In the genomic region with DNA sequence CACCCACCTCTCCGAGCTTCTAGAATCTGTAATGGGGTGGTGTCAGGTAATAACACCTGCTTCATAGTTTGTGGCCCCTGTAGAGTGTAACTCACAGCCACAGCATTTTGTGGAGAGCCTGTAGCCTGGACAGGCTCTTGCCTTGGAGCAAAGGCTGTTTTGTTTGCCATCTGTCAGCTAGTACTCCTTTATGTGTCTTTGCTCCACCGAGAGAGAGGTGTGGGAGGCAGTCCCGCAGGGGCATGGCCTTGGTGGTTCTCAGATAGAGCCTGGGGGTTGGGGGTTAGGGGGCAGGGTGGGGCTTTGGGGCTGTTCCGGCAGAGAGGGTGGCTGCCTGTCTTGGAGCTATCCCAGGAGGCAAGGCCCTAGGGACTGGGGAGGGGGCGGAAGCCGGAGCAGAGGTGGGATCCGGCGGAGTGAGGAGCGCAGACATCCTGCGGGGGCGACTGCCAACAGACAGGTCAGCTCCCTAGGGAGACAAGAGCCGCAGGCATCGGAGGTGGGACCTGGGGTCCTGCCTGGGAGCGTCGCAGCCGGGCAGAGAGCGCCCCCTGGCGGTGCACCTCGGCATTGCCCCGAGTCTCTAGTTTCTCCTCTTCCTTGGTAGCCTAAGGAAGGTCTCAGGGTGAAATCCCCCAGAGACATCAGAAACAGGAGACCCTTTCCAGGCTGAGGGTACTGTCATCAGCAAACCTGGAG, we compare ENCODE assay signal across 8 mouse cellular contexts. TPM values are rescaled to one million over a fixed set of nuclear protein-coding genes. Genes with fewer than 3 reads are reported as not detected.
A peak's percentile ranks its signal among the peaks of the same experiment; 100 is the strongest.
DNase-seq lines count a peak whose midpoint lies in the region; ATAC-seq and TF ChIP-seq lines count a peak whose summit lies in the region.

No protein-coding gene starts in this region.

- H3K36me3 ChIP-seq in E14TG2a.4 (ENCODE audit: insufficient read depth, low read length) = no peaks in the 10 kb centered on the region
- H3K36me3 ChIP-seq in hindbrain, embryonic 13.5 days = no peaks in the 10 kb centered on the region
- H3K36me3 ChIP-seq in liver, adult 2 months (ENCODE audit: control insufficient read depth, insufficient read depth, low read length) = no peaks in the 10 kb centered on the region
- H3K36me3 ChIP-seq in neural tube, embryonic 12.5 days = no peaks in the 10 kb centered on the region

- no peak overlapping the region for H3K27ac ChIP-seq in hindbrain, embryonic 13.5 days
- no peak overlapping the region for H3K27ac ChIP-seq in liver, adult 2 months (replicated peaks; ENCODE audit: insufficient read depth, low read depth, low read length)
- H3K27ac ChIP-seq in neural tube, embryonic 12.5 days = no peak overlapping the region

- peaks cover 83% of the 10 kb centered on the region for H3K27me3 ChIP-seq in E14TG2a.4 (ENCODE audit: insufficient read depth, low read length)
- peaks cover 97% of the 10 kb centered on the region for H3K27me3 ChIP-seq in hindbrain, embryonic 13.5 days
- no peaks in the 10 kb centered on the region for H3K27me3 ChIP-seq in liver, adult 2 months (ENCODE audit: control insufficient read depth, insufficient read depth, low read length)
- H3K27me3 ChIP-seq in neural tube, embryonic 12.5 days (replicated peaks) = peaks cover 80% of the 10 kb centered on the region

- 0 out of 2 replicates have a peak overlapping the region, but pooled peaks have one; percentile 26 for H3K4me2 ChIP-seq in hindbrain, embryonic 13.5 days
- peak overlapping the region; percentile 44 for H3K4me2 ChIP-seq in neural tube, embryonic 12.5 days (replicated peaks)

- peak overlapping the region; percentile 53; the same call in 1 of the 2 replicates for H3K4me3 ChIP-seq in E14TG2a.4 (replicated peaks; ENCODE audit: low read length)
- H3K4me3 ChIP-seq in hindbrain, embryonic 13.5 days = no peak overlapping the region
- no peak overlapping the region for H3K4me3 ChIP-seq in liver, adult 2 months (ENCODE audit: insufficient read depth, low read depth, low read length)
- H3K4me3 ChIP-seq in neural tube, embryonic 12.5 days = no peak overlapping the region

- peak; percentile 51 for DNase-seq in 3134 (ENCODE audit: extremely low read depth, insufficient read length, low spot score)
- DNase-seq in cerebellum, adult 8-10 months = peak; percentile 64
- peak; percentile 59 to 64 for DNase-seq in frontal cortex, postnatal 25 days (ENCODE audit: low spot score in 2 of 2)
- no peak for DNase-seq in liver, adult 2 months (ENCODE audit: extremely low read depth, low read depth, low spot score)
- peak; percentile 44 for DNase-seq in yolk sac, embryonic 10.5 days (ENCODE audit: low spot score)

- no peaks in the 10 kb centered on the region for H3K9me3 ChIP-seq in E14TG2a.4 (ENCODE audit: low read length)
- H3K9me3 ChIP-seq in hindbrain, embryonic 13.5 days = no peaks in the 10 kb centered on the region
- no peaks in the 10 kb centered on the region for H3K9me3 ChIP-seq in neural tube, embryonic 12.5 days

- no peak for ATAC-seq in hindbrain, embryonic 13.5 days (ENCODE audit: low FRiP score)
- ATAC-seq in neural tube, embryonic 12.5 days (ENCODE audit: low FRiP score, low read depth) = peak; percentile 59; the same call in 1 of the 2 replicates

- WGBS in hindbrain, embryonic 13.5 days = 3% methylated on average over 20 of the region's 20 CpGs
- 14% methylated on average over 20 of the region's 20 CpGs for WGBS in liver, adult 2 months
- 3% methylated on average over 20 of the region's 20 CpGs for WGBS in neural tube, embryonic 12.5 days

- no peak for TF ChIP-seq POLR2A in liver, adult 2 months (IDR thresholded peaks at IDR 0.05; ENCODE audit: extremely low read depth, insufficient read depth, low read length)

- TF ChIP-seq CTCF in E14TG2a.4 (conservative IDR thresholded peaks at IDR 0.05; ENCODE audit: low read length) = peak; percentile 85
- peak; percentile 93 for TF ChIP-seq CTCF in liver, adult 2 months (IDR thresholded peaks at IDR 0.05; ENCODE audit: low read depth, low read length)

- no peak overlapping the region for H3K9ac ChIP-seq in hindbrain, embryonic 13.5 days
- no peak overlapping the region for H3K9ac ChIP-seq in liver, adult 2 months (ENCODE audit: low read depth, low read length)
- no peak overlapping the region for H3K9ac ChIP-seq in neural tube, embryonic 12.5 days

- H3K4me1 ChIP-seq in E14TG2a.4 (replicated peaks; ENCODE audit: low read depth, low read length) = peaks cover 35% of the 10 kb centered on the region
- H3K4me1 ChIP-seq in hindbrain, embryonic 13.5 days (replicated peaks) = peaks cover 15% of the 10 kb centered on the region
- H3K4me1 ChIP-seq in liver, adult 2 months (ENCODE audit: control insufficient read depth, insufficient read depth, low read length) = no peaks in the 10 kb centered on the region
- H3K4me1 ChIP-seq in neural tube, embryonic 12.5 days = peaks cover 8% of the 10 kb centered on the region; the same call in 1 of the 2 replicates

- H3K79me2 ChIP-seq in liver, adult 2 months (ENCODE audit: control insufficient read depth, insufficient read depth, low read length) = no peaks in the 10 kb centered on the region

RNA-seq across cellular contexts. Expression of gene Lhx2, which starts 36.7 kb away (rescaled TPM):
- polyA plus RNA-seq in hindbrain, embryonic 13.5 days (2015; fragmentation: Nextera tagmentation; extraction: Ambion mirVana) = 22.1 and 23.6 TPM in 2 replicates
- total RNA-seq in liver, adult 2 months (2014; rRNA removed) = 1.3 and 3.6 TPM in 2 replicates
- polyA plus RNA-seq in liver, adult 2 months (2012; rRNA removed) = 4.6 and 5.4 TPM in 2 replicates
- 6.9 and 7.5 TPM in 2 replicates for polyA plus RNA-seq in neural tube, embryonic 12.5 days (2016; fragmentation: Nextera tagmentation; extraction: Ambion mirVana)
